Mouse (Mus musculus) cerebellum, postnatal 36 days (tissue): ENCODE results near the gene Pde10a.

Experiments
- DNase-seq, 2 experiments: peaks; one replicate each; pipeline ENCODE4 v3.0.0; 2021 to 2022; ENCODE audit warnings: mixed read lengths in 2 of 2

Gene Pde10a

GRCm38 (mm10) chr17:8581579-8581978, 56.4 kb downstream of the Pde10a start:
- no peak for DNase-seq

GRCm38 (mm10) chr17:8592427-8593277, 67.5 kb downstream of the Pde10a start:
- DNase-seq = peak; percentile 88 to 89

GRCm38 (mm10) chr17:8597790-8598189, 72.6 kb downstream of the Pde10a start:
- peak; percentile 74 to 82 for DNase-seq

- DNase-seq = no peak
These were observed 77.8 kb downstream of the Pde10a start for GRCm38 (mm10) chr17:8602976-8603375.

- DNase-seq = no peak
These were observed 80.7 kb downstream of the Pde10a start for GRCm38 (mm10) chr17:8605921-8606320.

- DNase-seq = no peak
These were observed 81.5 kb downstream of the Pde10a start for GRCm38 (mm10) chr17:8606695-8607094.

- DNase-seq = no peak
These were observed 86.7 kb downstream of the Pde10a start for GRCm38 (mm10) chr17:8611916-8612315.

- peak; percentile 87 to 92 for DNase-seq
These were observed 88.8 kb downstream of the Pde10a start for GRCm38 (mm10) chr17:8613882-8614551.

- DNase-seq = no peak
These were observed 95.2 kb downstream of the Pde10a start for GRCm38 (mm10) chr17:8620346-8620745.

GRCm38 (mm10) chr17:8621105-8621504, 95.9 kb downstream of the Pde10a start:
- peak; percentile 38 to 45 for DNase-seq

- DNase-seq = no peak
These were observed 96.7 kb downstream of the Pde10a start for GRCm38 (mm10) chr17:8621906-8622305.

GRCm38 (mm10) chr17:8626421-8626820, 101.2 kb downstream of the Pde10a start:
- no peak for DNase-seq

- DNase-seq = no peak
These were observed 106.5 kb downstream of the Pde10a start for GRCm38 (mm10) chr17:8631701-8632100.

- DNase-seq = no peak
These were observed 108.4 kb downstream of the Pde10a start for GRCm38 (mm10) chr17:8633596-8633995.

- no peak for DNase-seq
These were observed 109.3 kb downstream of the Pde10a start for GRCm38 (mm10) chr17:8634476-8634875.

- DNase-seq = no peak
These were observed 111.1 kb downstream of the Pde10a start for GRCm38 (mm10) chr17:8636231-8636630.

GRCm38 (mm10) chr17:8636691-8637090, 111.5 kb downstream of the Pde10a start:
- DNase-seq = no peak

GRCm38 (mm10) chr17:8637181-8637580, 112.0 kb downstream of the Pde10a start:
- DNase-seq = peak in 1 of 2 experiments; percentile 37

- no peak for DNase-seq
These were observed 114.7 kb downstream of the Pde10a start for GRCm38 (mm10) chr17:8639703-8640380.

GRCm38 (mm10) chr17:8640741-8641480, 115.7 kb downstream of the Pde10a start:
- no peak for DNase-seq

- DNase-seq = no peak
These were observed 116.3 kb downstream of the Pde10a start for GRCm38 (mm10) chr17:8641491-8641890.

- DNase-seq = no peak
These were observed 117.2 kb downstream of the Pde10a start for GRCm38 (mm10) chr17:8642356-8642755.
